Mouse (Mus musculus) heart, embryonic 14.5 days (tissue): ENCODE data around the gene Sh3tc1. TPM values are rescaled to one million over a fixed set of nuclear protein-coding genes. Genes with fewer than 3 reads are reported as not detected.
A peak's percentile ranks its signal among the peaks of the same experiment; 100 is the strongest.

Experiments
- ATAC-seq: fragments of 200-750 bp; cut with Nextera tagmentation; 2 replicates; pipeline ENCODE4 v1.8.0; 2017; ENCODE audit warnings: low read depth, moderate TSS enrichment; ENCODE audit not compliant: insufficient number of reproducible peaks, insufficient read depth, low FRiP score
- H3K27ac ChIP-seq, 2 experiments: fragments of 200-500 bp in 1 of 2; fragments of 300-500 bp in 1 of 2; sonication (generic) in 1 of 2; replicated peaks in 1 of 2; 2 replicates each; pipeline ENCODE4 v1.5.1; 2012 to 2014; ENCODE audit warnings: low read depth in 2 of 2, low read length in 2 of 2, control low read depth in 1 of 2, mild to moderate bottlenecking in 1 of 2, mixed read lengths in 1 of 2; ENCODE audit not compliant: control insufficient read depth in 1 of 2, insufficient read depth in 1 of 2
- H3K27me3 ChIP-seq: fragments of 300-500 bp; sonication (generic); 2 replicates; pipeline ENCODE4 v1.6.1; 2014; ENCODE audit warnings: mild to moderate bottlenecking, low read length, control low read depth; ENCODE audit not compliant: control insufficient read depth, insufficient read depth
- H3K36me3 ChIP-seq: fragments of 300-500 bp; sonication (generic); 2 replicates; pipeline ENCODE4 v1.6.1; 2014; ENCODE audit warnings: mild to moderate bottlenecking, control low read depth, low read length, mixed read lengths; ENCODE audit not compliant: control insufficient read depth, insufficient read depth
- H3K4me1 ChIP-seq, 2 experiments: fragments of 200-500 bp in 1 of 2; fragments of 300-500 bp in 1 of 2; sonication (generic) in 1 of 2; 2 replicates each; pipeline ENCODE4 v1.6.1; 2012 to 2014; ENCODE audit warnings: low read length in 2 of 2, control low read depth in 1 of 2, mixed read lengths in 1 of 2; ENCODE audit not compliant: control insufficient read depth in 2 of 2, insufficient read depth in 2 of 2
- H3K4me2 ChIP-seq: fragments of 300-500 bp; sonication (generic); 2 replicates; pipeline ENCODE4 v1.6.1; 2014; ENCODE audit warnings: mild to moderate bottlenecking, low read length
- H3K4me3 ChIP-seq, 2 experiments: fragments of 200-500 bp in 1 of 2; fragments of 300-500 bp in 1 of 2; sonication (generic) in 1 of 2; 2 replicates each; pipeline ENCODE4 v1.5.1; 2012 to 2014; ENCODE audit warnings: low read length in 2 of 2, mild to moderate bottlenecking in 2 of 2, control low read depth in 1 of 2, low read depth in 1 of 2, moderate library complexity in 1 of 2; ENCODE audit not compliant: control insufficient read depth in 1 of 2, insufficient read depth in 1 of 2
- H3K9ac ChIP-seq: fragments of 300-500 bp; sonication (generic); 2 replicates; pipeline ENCODE4 v1.6.1; 2014; ENCODE audit warnings: mild to moderate bottlenecking, low read length
- H3K9me3 ChIP-seq: fragments of 300-500 bp; sonication (generic); 2 replicates; pipeline ENCODE4 v1.6.1; 2016; ENCODE audit warnings: low read length, control low read depth; ENCODE audit not compliant: control insufficient read depth
- WGBS: fragments of 180-500 bp; shearing (Covaris S2); extraction: QIAGEN DNeasy Blood & Tissue Kit; methylation state at CpG from one replicate; pipeline ENCODE4 v1.1.7; 2014; 5-methylcytosine and 5-hydroxymethylcytosine counted together
- polyA plus RNA-seq: library from polyadenylated mRNA; unstranded; fragments of >200 nt; fragmentation: Nextera tagmentation; extraction: Ambion mirVana; gene quantifications from 2 replicates; pipeline ENCODE4 v1.2.1, GENCODE M21; 2014

Sh3tc1 gene
- polyA plus RNA-seq, 1 experiment from 2014 or later: 6.3 TPM

DNA sequence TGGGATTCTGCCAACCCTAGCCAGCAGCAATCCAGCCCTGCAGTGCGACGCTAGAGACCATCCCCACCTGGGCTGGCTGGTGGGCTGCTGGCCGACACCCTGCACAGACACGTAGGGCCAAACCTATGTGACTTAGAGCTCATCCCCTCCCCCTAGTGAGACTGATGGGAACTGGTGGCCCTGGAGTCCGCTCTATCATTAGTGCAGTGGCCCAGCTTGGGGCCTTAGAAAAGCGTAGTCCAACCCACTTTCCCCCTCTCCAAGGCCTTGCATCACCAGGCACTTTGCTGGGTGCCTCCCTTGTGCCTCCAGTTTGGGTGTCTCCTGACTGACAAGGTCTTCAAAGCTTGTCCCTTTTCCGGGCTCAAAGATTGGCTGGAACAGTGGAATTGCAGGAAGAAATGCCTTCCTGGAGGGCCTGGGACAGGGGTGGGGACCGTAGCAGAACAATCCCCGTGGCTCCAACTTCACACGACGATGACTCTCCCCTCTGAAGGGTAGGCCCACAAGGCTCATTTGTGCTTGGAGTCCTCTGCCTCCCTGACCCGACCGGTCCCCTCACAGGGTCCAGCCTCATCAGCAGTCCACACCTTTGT is 1.5 kb upstream of the Sh3tc1 start:
- ATAC-seq: no peak
- Histone ChIP-seq H3K36me3 (no peaks in the 10 kb centered on the region), H3K4me1 (peaks cover 48% of the 10 kb centered on the region in 2 experiments), H3K4me3 (no peak overlapping the region), H3K4me2 (no peak overlapping the region), H3K27ac (no peak overlapping the region), H3K9me3 (no peaks in the 10 kb centered on the region), H3K9ac (no peak overlapping the region), H3K27me3 (no peaks in the 10 kb centered on the region; the same call in 1 of the 2 replicates)
- 50% methylated on average over 13 of the region's 13 CpGs for WGBS

- WGBS: 25% methylated on average over 10 of the region's 10 CpGs
Measured at GRCm38 (mm10) chr5:35740716-35741115, 929 bp upstream of the Sh3tc1 start.

GRCm38 (mm10) chr5:35739005-35739404 is 782 bp downstream of the Sh3tc1 start:
- no peak for ATAC-seq
- H3K4me3 ChIP-seq: no peak overlapping the region
- WGBS: 91% methylated on average over 2 of the region's 2 CpGs
- H3K9ac ChIP-seq: no peak overlapping the region
- H3K4me1 ChIP-seq: peaks cover 48% of the 10 kb centered on the region in 2 experiments
- H3K27ac ChIP-seq: no peak overlapping the region
- H3K9me3 ChIP-seq: no peaks in the 10 kb centered on the region
- no peak overlapping the region for H3K4me2 ChIP-seq
- no peaks in the 10 kb centered on the region; the same call in 1 of the 2 replicates for H3K27me3 ChIP-seq
- no peaks in the 10 kb centered on the region for H3K36me3 ChIP-seq

More at GRCm38 (mm10) chr5:35740716-35741115, 929 bp upstream of the Sh3tc1 start:
- H3K9me3 ChIP-seq: no peaks in the 10 kb centered on the region
- H3K4me2 ChIP-seq: no peak overlapping the region
- H3K4me3 ChIP-seq: no peak overlapping the region
- no peak overlapping the region for H3K9ac ChIP-seq
- no peaks in the 10 kb centered on the region for H3K36me3 ChIP-seq
- H3K27me3 ChIP-seq: no peaks in the 10 kb centered on the region; the same call in 1 of the 2 replicates
- peaks cover 48% of the 10 kb centered on the region in 2 experiments for H3K4me1 ChIP-seq
- no peak for ATAC-seq
- no peak overlapping the region for H3K27ac ChIP-seq

GRCm38 (mm10) chr5:35737231-35737901 is 2.4 kb downstream of the Sh3tc1 start:
- Histone ChIP-seq H3K4me3 (no peak overlapping the region), H3K9ac (no peak overlapping the region), H3K4me1 (peaks cover 50 to 53% of the 10 kb centered on the region in 2 experiments), H3K27me3 (no peaks in the 10 kb centered on the region; the same call in 1 of the 2 replicates), H3K27ac (peak overlapping the region in 1 of 2 experiments; percentile 68; a peak in 2 of 4 replicates), H3K9me3 (no peaks in the 10 kb centered on the region), H3K4me2 (peak overlapping the region; percentile 42), H3K36me3 (no peaks in the 10 kb centered on the region)
- 28% methylated on average over 20 of the region's 20 CpGs for WGBS
- peak; percentile 51 for ATAC-seq

- no peak overlapping the region for H3K4me3 ChIP-seq
- ATAC-seq: no peak
- WGBS: 66% methylated on average over 2 of the region's 2 CpGs
- H3K36me3 ChIP-seq: no peaks in the 10 kb centered on the region
- peaks cover 36% of the 10 kb centered on the region in 2 experiments for H3K4me1 ChIP-seq
- no peak overlapping the region for H3K4me2 ChIP-seq
- H3K9me3 ChIP-seq: no peaks in the 10 kb centered on the region
- no peak overlapping the region for H3K27ac ChIP-seq
- H3K9ac ChIP-seq: no peak overlapping the region
- H3K27me3 ChIP-seq: no peaks in the 10 kb centered on the region
Measured at GRCm38 (mm10) chr5:35733523-35733922, 6.3 kb downstream of the Sh3tc1 start.

- H3K4me3 ChIP-seq: no peak overlapping the region
- H3K9ac ChIP-seq: no peak overlapping the region
- H3K27ac ChIP-seq: peak overlapping the region; percentile 2 to 89; a peak in 2 of 4 replicates
- H3K27me3 ChIP-seq: no peaks in the 10 kb centered on the region
- H3K9me3 ChIP-seq: no peaks in the 10 kb centered on the region
- peaks cover 17 to 24% of the 10 kb centered on the region in 2 experiments for H3K4me1 ChIP-seq
- no peaks in the 10 kb centered on the region for H3K36me3 ChIP-seq
- 64% methylated on average over 4 of the region's 4 CpGs for WGBS
- ATAC-seq: no peak
- H3K4me2 ChIP-seq: no peak overlapping the region
Measured at GRCm38 (mm10) chr5:35731006-35731405, 8.8 kb downstream of the Sh3tc1 start.

DNA sequence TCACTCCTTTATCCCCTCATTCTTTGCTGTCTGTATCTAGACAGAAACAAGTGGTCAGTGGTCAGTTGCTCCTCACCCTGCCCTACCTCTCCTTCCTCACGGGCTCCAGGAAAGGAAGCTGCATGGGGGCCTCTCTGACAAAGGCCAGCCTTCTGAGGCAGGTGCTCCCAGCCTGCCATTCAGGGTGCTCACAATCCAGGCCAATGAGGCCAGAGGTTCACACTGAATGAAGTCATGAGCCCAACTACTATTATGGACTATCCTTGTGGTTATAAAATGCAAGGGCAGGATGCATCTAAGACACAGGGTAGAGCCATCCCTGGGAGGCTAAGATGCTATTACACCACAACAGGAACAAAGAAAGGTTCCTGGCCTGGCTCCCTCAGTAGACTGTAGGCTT is 9.2 kb downstream of the Sh3tc1 start:
- WGBS: 60% methylated on average over 1 of the region's 1 CpGs
- Histone ChIP-seq H3K27me3 (no peaks in the 10 kb centered on the region), H3K27ac (peak overlapping the region; percentile 2 to 89), H3K9ac (no peak overlapping the region), H3K4me2 (no peak overlapping the region), H3K4me1 (peaks cover 17 to 24% of the 10 kb centered on the region in 2 experiments), H3K4me3 (no peak overlapping the region), H3K9me3 (no peaks in the 10 kb centered on the region), H3K36me3 (no peaks in the 10 kb centered on the region)
- ATAC-seq: no peak
